Mouse (Mus musculus): Measurements from ENCODE around the gene Gm16181. TPM values are rescaled to one million over a fixed set of nuclear protein-coding genes. Genes with fewer than 3 reads are reported as not detected.

Gene Gm16181
- polyA plus RNA-seq, 1 experiment: not detected

DNA sequence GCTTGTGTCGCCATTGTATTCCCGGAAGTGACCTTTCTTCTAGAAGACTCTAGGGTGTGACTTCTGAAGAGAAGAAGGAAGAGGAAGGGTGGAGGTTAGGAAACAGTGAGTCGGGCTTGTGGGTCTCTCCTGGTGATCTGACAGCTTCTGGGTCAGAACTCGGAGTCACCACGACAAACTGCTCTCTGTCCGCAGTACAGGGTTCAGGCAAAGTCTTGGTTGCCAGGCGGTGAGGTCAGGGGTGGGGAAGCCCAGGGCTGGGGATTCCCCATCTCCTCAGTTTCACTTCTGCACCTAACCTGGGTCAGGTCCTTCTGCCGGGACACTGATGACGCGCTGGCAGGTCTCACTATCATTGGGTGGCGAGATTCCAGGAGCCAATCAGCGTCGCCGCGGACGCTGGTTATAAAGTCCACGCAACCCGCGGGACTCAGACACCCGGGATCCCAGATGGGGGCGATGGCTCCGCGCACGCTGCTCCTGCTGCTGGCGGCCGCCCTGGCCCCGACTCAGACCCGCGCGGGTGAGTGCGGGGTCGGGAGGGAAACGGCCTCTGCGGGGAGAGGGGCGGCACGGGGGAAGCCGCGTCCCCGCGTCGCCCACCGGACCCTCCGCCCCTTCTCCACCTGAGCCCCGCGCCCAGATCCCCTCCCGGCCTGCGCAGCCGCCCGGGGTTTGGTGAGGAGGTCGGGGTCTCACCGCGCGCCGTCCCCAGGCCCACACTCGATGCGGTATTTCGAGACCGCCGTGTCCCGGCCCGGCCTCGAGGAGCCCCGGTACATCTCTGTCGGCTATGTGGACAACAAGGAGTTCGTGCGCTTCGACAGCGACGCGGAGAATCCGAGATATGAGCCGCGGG is 42.3 kb downstream of the Gm16181 start, which contains the start of gene H2-D1:
H2-D1 (plus strand) TSS at position 67 of the 859 bp plus-strand sequence.
- peak; percentile 89 to 98 for DNase-seq (ENCODE audit: extremely low spot score in 1 of 2, low spot score in 1 of 2)

- DNase-seq (ENCODE audit: extremely low spot score in 1 of 2, low spot score in 1 of 2): no peak
These were observed 42.9 kb downstream of the Gm16181 start for GRCm38 (mm10) chr17:35263523-35263883.

DNA sequence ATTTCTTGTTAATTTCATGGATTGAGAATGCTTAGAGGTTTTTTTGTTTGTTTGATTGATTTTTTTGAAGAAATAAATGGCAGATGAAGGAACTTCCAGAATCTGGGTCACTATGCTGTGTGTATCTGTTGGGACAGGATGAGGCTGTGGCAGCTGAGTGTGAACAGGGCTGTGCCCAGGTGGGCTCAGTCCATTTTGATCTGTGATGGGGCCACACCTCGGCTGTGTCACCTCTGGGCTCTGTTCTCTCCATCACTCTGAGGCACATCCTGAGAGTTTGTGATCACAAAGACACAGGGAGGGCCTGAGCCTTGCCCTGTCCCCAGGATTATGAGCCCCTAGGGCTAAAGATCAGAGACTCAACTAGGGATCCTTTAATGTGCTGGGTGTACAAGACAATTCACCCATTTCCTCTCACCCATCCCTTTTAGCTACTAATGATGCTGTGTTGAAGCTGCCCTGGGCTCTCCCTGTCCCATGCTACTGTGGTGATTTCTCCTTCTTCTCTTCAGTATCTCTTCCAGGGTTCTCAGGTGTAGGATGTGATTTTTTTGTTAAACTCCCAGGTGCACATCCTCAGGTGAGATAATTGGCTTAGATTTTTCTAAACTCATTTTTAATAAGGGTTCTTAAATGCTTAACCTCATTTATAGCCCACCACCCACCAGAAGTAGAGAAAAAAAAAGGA is 46.9 kb downstream of the Gm16181 start:
- DNase-seq (ENCODE audit: extremely low spot score in 1 of 2, low spot score in 1 of 2): no peak

GRCm38 (mm10) chr17:35269653-35270347 is 49.2 kb downstream of the Gm16181 start:
- no peak for DNase-seq (ENCODE audit: extremely low spot score in 1 of 2, low spot score in 1 of 2)

DNA sequence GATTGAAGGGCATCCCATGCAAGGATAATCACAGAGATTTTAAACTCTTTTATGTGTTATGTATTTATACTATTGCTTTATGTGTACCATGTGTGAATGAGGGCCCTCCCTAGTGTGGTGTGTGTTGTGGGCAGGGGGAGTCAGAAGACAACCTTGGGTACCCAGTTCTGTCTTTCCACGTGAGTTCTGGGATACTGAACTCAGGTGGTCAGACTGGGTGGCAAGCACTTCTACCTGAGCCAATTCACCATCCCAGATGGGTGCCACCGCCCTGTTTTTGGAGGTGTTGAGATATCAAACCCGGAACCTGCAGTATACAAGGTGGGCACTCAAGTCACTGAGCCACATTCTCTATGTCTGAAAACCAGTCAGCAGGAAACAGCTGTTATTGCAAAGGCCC is 51.6 kb downstream of the Gm16181 start:
- DNase-seq (ENCODE audit: extremely low spot score in 1 of 2, low spot score in 1 of 2): no peak

Other genes starting within 250 kb of the Gm16181 start
- gene Hspa1a, start 248.7 kb upstream of the Gm16181 start, polyA plus RNA-seq (2012; rRNA removed): 13.8 and 14.6 TPM in 2 replicates
- gene Hspa1l, start 248.1 kb upstream of the Gm16181 start, polyA plus RNA-seq (2012; rRNA removed): 0.40 and 0.74 TPM in 2 replicates
- gene Lsm2, start 239.0 kb upstream of the Gm16181 start, polyA plus RNA-seq (2012; rRNA removed): 43.9 and 49.7 TPM in 2 replicates
- gene Vars, start 219.8 kb upstream of the Gm16181 start, polyA plus RNA-seq (2012; rRNA removed): 48.2 and 55.1 TPM in 2 replicates
- gene Vwa7, start 204.3 kb upstream of the Gm16181 start, polyA plus RNA-seq (2012; rRNA removed): 0.48 and 0.59 TPM in 2 replicates
- gene Sapcd1, start 192.8 kb upstream of the Gm16181 start, polyA plus RNA-seq (2012; rRNA removed): 1.5 and 2.6 TPM in 2 replicates
- gene Msh5, start 174.1 kb upstream of the Gm16181 start, polyA plus RNA-seq (2012; rRNA removed): 1.5 and 2.0 TPM in 2 replicates
- gene Clic1, start 170.9 kb upstream of the Gm16181 start, polyA plus RNA-seq (2012; rRNA removed): 26.4 and 28.5 TPM in 2 replicates
- gene Ddah2, start 161.8 kb upstream of the Gm16181 start, polyA plus RNA-seq (2012; rRNA removed): 40.8 and 42.8 TPM in 2 replicates
- not detected in 2 replicates for gene Ly6g6c, start 155.4 kb upstream of the Gm16181 start, polyA plus RNA-seq (2012; rRNA removed)
- gene Mpig6b, start 154.7 kb upstream of the Gm16181 start, polyA plus RNA-seq (2012; rRNA removed): 0.04 TPM in 2 replicates
- 65.5 and 71.7 TPM in 2 replicates for gene Ly6g6e, start 143.9 kb upstream of the Gm16181 start, polyA plus RNA-seq (2012; rRNA removed)
- 2.3 and 2.9 TPM in 2 replicates for gene Ly6g6d, start 142.8 kb upstream of the Gm16181 start, polyA plus RNA-seq (2012; rRNA removed)
- gene Ly6g6f, start 135.2 kb upstream of the Gm16181 start, polyA plus RNA-seq (2012; rRNA removed): 0.10 and 0.27 TPM in 2 replicates
- 144 and 159 TPM in 2 replicates for gene Abhd16a, start 131.6 kb upstream of the Gm16181 start, polyA plus RNA-seq (2012; rRNA removed)
- 0.38 TPM in 1 of 2 replicates, not detected in the other for gene Ly6g5c, start 112.6 kb upstream of the Gm16181 start, polyA plus RNA-seq (2012; rRNA removed)
- 1.2 and 2.0 TPM in 2 replicates for gene Ly6g5b, start 105.4 kb upstream of the Gm16181 start, polyA plus RNA-seq (2012; rRNA removed)
- 18.9 and 20.2 TPM in 2 replicates for gene Gpank1, start 99.4 kb upstream of the Gm16181 start, polyA plus RNA-seq (2012; rRNA removed)
- gene Csnk2b, start 98.8 kb upstream of the Gm16181 start, polyA plus RNA-seq (2012; rRNA removed): 173 and 179 TPM in 2 replicates
- gene D17H6S53E, start 94.5 kb upstream of the Gm16181 start, polyA plus RNA-seq (2012; rRNA removed): 8.2 and 9.1 TPM in 2 replicates
- 0.40 and 0.78 TPM in 2 replicates for gene Apom, start 88.8 kb upstream of the Gm16181 start, polyA plus RNA-seq (2012; rRNA removed)
- 199 and 213 TPM in 2 replicates for gene Bag6, start 85.7 kb upstream of the Gm16181 start, polyA plus RNA-seq (2012; rRNA removed)
- gene Prrc2a, start 55.9 kb upstream of the Gm16181 start, polyA plus RNA-seq (2012; rRNA removed): 261 and 306 TPM in 2 replicates
- gene Aif1, start 44.8 kb upstream of the Gm16181 start, polyA plus RNA-seq (2012; rRNA removed): 11.2 and 17.2 TPM in 2 replicates
- 14.3 and 20.7 TPM in 2 replicates for gene Lst1, start 32.4 kb upstream of the Gm16181 start, polyA plus RNA-seq (2012; rRNA removed)
- gene Ltb, start 26.4 kb upstream of the Gm16181 start, polyA plus RNA-seq (2012; rRNA removed): 0.78 and 0.88 TPM in 2 replicates
- 0.11 and 0.14 TPM in 2 replicates for gene Tnf, start 18.8 kb upstream of the Gm16181 start, polyA plus RNA-seq (2012; rRNA removed)
- 0.06 and 0.17 TPM in 2 replicates for gene Lta, start 15.5 kb upstream of the Gm16181 start, polyA plus RNA-seq (2012; rRNA removed)
- 665 and 695 TPM in 2 replicates for gene Atp6v1g2, start 12.8 kb downstream of the Gm16181 start, polyA plus RNA-seq (2012; rRNA removed)
- gene Nfkbil1, start 15.0 kb downstream of the Gm16181 start, polyA plus RNA-seq (2012; rRNA removed): 13.7 and 15.1 TPM in 2 replicates
- 438 and 444 TPM in 2 replicates for gene Ddx39b, start 20.9 kb downstream of the Gm16181 start, polyA plus RNA-seq (2012; rRNA removed)
- 66.1 and 69.2 TPM in 2 replicates for gene H2-D1, start 41.9 kb downstream of the Gm16181 start, polyA plus RNA-seq (2012; rRNA removed)
- gene H2-Q1, start 99.6 kb downstream of the Gm16181 start, polyA plus RNA-seq (2012; rRNA removed): 0.44 and 1.1 TPM in 2 replicates
- 0.14 and 0.46 TPM in 2 replicates for gene H2-Q2, start 121.4 kb downstream of the Gm16181 start, polyA plus RNA-seq (2012; rRNA removed)
- gene H2-Q4, start 158.8 kb downstream of the Gm16181 start, polyA plus RNA-seq (2012; rRNA removed): 9.1 and 9.7 TPM in 2 replicates
- gene H2-Q6, start 204.0 kb downstream of the Gm16181 start, polyA plus RNA-seq (2012; rRNA removed): 0.88 and 0.99 TPM in 2 replicates
- gene H2-Q7, start 218.3 kb downstream of the Gm16181 start, polyA plus RNA-seq (2012; rRNA removed): 1.8 and 2.3 TPM in 2 replicates
- gene H2-Q10, start 249.3 kb downstream of the Gm16181 start, polyA plus RNA-seq (2012; rRNA removed): 0.10 and 0.11 TPM in 2 replicates

Measured in frontal cortex, adult 2 months (tissue).